Mouse (Mus musculus) myocyte (in vitro differentiated cells): ENCODE measurements at regions not wholly inside any gene's neighbourhood (a gene's known extent, or its start where the extent isn't known, plus 50 kb on each side); places are given as distances from the start of the nearest gene placed in this dataset.

Experiments used
- MYOD1 ChIP-seq, 3 experiments: IDR thresholded peaks; one replicate each; pipeline ENCODE4 v1.6.1; 2011; ENCODE audit warnings: control low read depth in 2 of 3, low read depth in 2 of 3, mild to moderate bottlenecking in 2 of 3, moderate library complexity in 1 of 3; ENCODE audit not compliant: insufficient read length in 2 of 3, control insufficient read depth in 1 of 3
- MYOG ChIP-seq, 3 experiments: IDR thresholded peaks; one replicate each; pipeline ENCODE4 v1.6.1; 2011; ENCODE audit warnings: control low read depth in 2 of 3, low read depth in 2 of 3, mild to moderate bottlenecking in 2 of 3; ENCODE audit not compliant: insufficient read length in 2 of 3, control insufficient read depth in 1 of 3, insufficient read depth in 1 of 3
- POLR2A ChIP-seq: IDR thresholded peaks from one replicate; pipeline ENCODE4 v1.6.1; 2011; ENCODE audit warnings: low read depth, mild to moderate bottlenecking, control low read depth, moderate library complexity; ENCODE audit not compliant: insufficient read length
- REST ChIP-seq: IDR thresholded peaks from one replicate; pipeline ENCODE4 v1.6.1; 2011; ENCODE audit warnings: mild to moderate bottlenecking, control low read depth, moderate library complexity; ENCODE audit not compliant: insufficient read depth, insufficient read length
- USF1 ChIP-seq: IDR thresholded peaks from one replicate; pipeline ENCODE4 v1.6.1; 2011; ENCODE audit warnings: low read depth, mild to moderate bottlenecking, control low read depth, moderate library complexity

DNA sequence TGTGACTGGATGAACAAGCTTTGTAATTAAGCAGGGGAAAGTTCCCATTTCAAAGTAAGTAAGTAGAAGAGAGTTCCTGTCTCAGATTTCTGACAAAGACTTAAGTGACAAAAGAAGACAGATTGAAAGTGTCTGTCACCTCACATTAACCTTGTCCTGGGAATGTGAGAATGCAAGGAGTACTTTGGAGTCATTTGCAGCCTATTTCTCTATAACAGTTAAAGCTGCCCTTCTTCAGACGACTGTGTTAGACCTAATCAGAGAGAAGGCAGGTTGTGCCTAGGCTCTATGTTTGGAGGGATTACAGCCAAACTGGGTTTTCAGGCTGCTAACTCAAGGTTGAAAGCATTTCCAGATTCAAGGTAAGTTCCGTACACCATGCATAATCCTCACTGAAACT, 446.5 kb downstream of the Pdgfc start:
- TF ChIP-seq USF1 (no peak), REST (no peak), POLR2A (no peak), MYOG (IDR thresholded peaks at IDR 0.05; ENCODE audit: control insufficient read depth in 1 of 3, insufficient read depth in 1 of 3, insufficient read length in 2 of 3, low read depth in 2 of 3) (no peak), MYOD1 (IDR thresholded peaks at IDR 0.05; ENCODE audit: control insufficient read depth in 1 of 3, insufficient read length in 2 of 3, low read depth in 2 of 3) (no peak)
